Mouse (Mus musculus): ENCODE results near the gene Slc6a8.

Slc6a8 gene

DNA sequence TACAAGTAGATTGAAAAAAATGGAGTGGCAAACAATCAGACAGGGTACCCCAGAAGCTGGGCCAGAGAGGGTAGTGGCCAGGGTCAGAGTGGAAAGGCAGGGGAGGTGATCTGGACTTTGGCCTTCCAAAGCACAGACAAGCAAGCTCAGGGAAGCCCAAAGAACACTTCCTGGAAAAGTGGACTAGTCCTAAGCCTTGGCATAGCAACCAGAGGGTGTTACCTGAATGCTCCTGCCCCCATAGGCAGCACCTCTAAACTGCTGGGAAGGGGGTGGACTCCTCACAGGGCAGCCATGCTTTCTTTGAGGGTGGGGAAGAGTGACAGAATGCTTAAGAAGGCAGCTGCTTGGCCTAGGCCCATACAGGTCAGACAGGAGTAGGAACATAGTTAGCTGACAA lies 12.0 kb downstream of the Slc6a8 start:
- DNase-seq (ENCODE audit: low spot score in 2 of 2) = no peak

DNA sequence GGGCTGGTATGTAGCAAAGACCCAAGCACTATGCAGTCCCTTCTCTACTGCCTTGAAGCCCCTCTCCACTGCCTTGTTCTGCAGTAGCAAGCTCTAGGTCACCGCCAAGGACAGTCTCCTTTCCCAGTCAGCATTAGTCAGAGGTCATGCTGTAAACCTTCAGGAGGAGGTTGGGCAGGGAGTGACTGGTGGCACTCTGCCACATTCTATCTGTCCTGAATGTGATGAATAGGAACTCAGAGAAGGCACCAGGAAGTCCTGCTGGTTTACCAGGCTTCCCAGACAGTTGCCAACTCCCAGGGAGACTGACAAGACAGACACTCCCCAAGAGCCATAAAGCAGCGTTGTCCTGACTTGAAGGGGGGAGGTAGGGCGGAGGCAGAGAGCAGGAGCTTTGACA lies 12.7 kb downstream of the Slc6a8 start:
- DNase-seq (ENCODE audit: low spot score in 2 of 2) = no peak

DNA sequence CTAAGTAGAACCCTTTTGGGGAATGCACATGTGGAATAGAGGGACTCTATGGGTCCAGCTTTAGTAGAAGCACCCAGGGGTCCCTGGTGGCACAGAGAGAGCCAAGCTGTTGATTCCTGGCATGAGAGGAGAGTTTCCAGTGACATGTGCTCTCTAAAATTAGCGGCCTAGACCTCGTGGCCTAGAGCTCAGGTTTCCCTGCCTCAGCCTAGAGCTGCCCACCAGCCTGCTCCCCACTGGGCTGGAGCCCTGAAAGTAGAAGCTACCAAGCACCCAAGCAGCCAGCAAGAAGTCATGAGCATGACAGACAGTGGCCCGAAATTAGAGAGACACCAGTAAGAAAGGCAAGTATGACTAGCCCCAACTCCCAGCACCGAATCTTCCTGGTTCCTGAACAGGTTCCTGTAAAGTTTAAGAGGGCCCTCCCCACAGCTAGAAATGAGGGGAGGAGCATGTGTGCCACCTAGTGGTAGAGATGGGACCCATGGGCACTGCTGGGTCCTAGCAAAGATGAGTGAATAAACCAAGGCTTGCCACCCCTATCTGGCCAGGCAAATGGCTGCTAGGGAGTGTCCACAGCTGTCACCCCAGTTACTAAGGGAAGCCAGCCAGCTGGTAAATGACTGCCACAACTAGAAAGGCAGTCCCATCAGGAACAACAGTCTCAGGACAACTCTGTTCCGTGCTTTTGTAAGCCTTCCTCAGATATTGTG lies 18.1 kb downstream of the Slc6a8 start:
- no peak for DNase-seq (ENCODE audit: low spot score in 2 of 2)

DNA sequence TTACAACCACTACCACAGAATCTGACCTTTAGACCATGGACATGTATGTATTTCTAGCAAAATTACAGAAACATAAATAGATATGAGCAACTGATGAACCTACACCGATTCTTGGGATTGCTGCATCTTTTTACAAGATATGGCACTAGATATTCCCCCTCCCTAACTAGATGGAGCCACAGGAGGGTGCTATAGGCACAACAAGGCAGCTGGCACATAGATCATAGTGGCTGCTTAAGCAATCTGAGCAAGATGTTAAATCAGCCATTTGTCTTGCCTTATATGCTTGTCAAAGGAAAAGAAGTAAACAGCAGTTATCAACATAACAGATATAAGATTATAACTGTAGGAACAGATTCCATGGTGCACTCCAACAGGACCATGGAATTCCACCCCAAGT lies 27.5 kb downstream of the Slc6a8 start:
- DNase-seq (ENCODE audit: low spot score in 2 of 2) = no peak

DNA sequence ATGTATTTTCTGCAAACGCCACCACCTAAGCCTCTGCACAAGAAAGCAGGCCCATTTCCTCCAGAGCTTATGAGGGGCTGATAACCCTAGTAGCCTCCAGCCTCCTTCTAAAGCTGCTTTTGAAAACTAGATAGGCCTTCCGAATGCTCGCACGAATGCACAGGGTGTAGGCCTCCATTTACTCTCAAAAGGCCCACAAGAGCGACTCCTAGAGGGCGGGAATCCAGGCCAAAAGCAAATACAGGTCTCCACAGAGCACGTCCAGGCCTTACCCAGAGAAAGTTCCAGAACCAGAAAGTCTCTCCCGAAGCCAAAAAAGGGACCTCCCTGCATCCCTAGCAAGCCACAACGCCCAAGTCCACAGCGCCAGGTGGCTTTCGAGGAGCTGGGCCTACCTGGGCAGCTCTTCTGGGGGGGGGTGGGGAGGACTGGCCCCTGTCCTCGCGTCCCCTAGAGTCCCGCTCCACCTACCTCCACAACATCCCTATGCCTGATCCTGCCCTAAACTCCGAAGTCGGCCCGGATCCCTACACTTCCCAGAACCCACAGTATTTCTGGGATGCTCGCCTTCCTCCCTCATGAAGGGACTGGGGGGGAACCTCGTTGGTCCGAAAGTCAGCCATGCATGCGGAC lies 42.6 kb downstream of the Slc6a8 start:
- DNase-seq (ENCODE audit: low spot score in 2 of 2) = no peak

DNA sequence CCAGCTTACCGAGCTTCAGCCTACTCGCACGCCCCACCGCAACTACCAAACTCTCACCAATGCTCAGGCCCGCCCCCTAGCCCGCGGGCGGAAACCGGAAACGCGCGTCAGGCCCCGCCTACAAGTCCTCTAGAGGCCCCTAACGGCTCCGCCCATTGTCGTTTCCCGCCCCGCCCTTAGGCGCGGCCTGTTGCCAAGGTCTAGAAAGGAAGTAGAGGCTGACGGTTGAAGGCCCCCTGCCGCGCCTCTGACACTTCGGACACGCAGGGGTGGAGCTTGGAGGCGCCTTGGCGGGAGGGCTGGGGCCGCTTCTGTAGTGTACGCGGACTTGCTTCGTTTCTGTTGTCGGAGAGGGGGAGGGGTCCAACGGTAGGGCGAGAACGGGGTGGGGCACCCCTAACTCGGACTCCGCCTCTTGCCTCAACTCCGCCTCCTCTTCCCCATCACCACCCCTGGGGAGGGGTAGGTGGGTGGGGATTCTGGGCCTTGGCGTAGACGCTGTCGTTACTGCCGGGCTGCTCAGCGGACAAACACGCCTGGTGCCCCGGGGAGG lies 43.2 kb downstream of the Slc6a8 start, which contains the start of the genes Bcap31 and Abcd1:
Gene Bcap31 (minus strand): TSS at position 67 of the 553 bp plus-strand sequence.
Gene Abcd1 (plus strand): TSS at position 489 of the 553 bp plus-strand sequence.
- peak; percentile 82 for DNase-seq (ENCODE audit: low spot score in 2 of 2)

DNA sequence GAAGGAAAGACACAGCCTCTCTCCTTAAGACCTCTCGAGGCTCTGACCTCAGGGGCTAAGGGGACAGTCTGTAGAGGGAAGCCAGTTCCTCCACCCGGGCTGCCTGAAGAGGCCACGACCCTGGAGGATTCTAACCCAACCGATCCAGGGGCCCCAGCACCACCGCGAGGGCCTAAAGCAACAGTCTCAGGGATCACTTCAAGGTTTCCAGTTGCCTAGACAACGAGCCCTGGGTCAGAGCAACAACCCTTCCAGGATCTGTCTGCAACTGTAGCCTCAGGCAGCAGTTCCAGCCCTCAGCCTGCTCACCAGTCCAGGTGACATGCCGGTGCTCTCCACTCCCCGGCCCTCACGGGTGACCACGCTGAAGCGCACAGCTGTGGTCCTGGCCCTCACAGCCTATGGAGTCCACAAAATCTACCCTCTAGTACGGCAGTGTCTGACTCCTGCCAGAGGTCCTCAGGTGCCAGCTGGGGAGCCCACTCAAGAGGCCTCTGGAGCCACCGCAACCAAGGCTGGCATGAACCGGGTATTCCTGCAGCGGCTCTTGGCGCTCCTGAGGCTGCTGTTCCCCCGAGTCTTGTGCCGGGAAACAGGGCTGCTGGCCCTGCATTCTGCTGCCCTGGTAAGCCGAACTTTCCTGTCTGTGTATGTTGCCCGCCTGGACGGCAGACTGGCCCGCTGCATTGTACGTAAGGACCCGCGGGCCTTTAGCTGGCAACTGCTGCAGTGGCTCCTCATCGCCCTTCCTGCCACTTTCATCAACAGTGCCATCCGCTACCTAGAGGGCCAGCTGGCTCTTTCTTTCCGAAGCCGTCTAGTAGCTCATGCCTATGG lies 44.0 kb downstream of the Slc6a8 start:
- DNase-seq (ENCODE audit: low spot score in 2 of 2) = no peak

DNA sequence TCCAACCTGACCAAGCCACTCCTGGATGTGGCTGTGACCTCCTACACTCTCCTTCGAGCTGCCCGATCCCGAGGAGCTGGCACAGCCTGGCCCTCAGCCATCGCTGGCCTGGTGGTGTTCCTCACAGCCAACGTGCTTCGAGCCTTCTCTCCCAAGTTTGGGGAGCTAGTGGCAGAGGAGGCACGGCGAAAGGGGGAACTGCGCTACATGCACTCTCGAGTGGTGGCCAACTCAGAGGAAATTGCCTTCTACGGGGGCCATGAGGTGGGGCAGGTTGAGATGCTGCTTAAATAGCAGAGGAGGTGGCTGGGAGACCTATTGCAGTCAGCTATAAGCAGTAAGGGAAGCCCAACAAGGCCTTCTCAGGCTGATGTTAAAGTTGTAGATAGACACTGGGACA lies 44.7 kb downstream of the Slc6a8 start:
- DNase-seq (ENCODE audit: low spot score in 2 of 2) = no peak

DNA sequence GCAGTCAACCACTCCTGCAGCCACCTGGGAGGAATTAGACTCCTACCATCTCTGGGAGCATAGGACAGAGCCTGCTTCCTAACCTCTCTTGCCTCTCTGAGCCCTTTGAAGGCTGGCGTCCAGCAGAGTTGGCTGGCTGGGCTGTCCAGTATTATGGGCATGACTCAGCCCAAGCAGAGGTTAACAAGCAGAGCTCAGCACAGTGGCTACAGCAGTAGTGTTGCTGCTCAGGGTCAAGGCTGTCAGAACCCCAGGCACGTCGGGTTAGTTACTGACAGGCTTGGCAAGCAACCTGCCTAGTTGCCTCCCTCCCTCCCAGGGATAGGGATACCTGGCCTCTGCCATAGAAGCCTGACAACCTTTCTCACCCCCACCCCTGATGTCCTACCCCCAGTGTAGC lies 45.3 kb downstream of the Slc6a8 start:
- DNase-seq (ENCODE audit: low spot score in 2 of 2) = no peak

DNA sequence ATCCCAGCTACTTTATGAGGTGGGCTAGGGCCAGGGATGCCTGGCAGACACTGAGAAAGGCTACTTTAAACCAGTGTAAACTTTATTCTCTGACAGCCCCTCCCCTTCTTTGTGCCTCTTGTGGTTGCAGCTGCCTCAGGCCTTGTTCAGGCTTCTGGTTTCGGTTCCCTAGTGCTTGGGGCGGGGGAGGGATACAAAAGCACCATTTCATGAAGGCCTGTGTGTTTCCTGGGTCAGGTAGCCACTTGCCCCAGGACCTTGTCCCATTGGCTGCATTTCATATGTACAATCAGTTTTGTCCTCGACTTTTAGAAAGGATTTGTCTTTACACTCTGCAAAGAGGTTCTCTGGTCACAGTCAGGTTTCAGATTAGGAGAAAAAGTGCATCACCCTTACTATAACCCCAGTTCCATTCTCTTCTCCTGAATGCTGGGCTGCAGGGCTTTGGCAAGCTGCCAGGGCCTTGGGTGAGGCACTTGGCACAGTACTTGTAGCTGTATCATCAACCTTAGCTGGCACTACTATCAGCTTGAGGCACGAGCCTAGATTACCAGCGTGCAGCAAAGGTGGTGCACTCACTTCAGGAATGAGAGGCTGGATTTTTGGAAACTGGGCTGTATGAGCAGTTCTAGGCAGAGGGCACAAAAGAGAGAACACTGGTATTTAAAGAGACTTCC lies 45.9 kb downstream of the Slc6a8 start:
- no peak for DNase-seq (ENCODE audit: low spot score in 2 of 2)

DNA sequence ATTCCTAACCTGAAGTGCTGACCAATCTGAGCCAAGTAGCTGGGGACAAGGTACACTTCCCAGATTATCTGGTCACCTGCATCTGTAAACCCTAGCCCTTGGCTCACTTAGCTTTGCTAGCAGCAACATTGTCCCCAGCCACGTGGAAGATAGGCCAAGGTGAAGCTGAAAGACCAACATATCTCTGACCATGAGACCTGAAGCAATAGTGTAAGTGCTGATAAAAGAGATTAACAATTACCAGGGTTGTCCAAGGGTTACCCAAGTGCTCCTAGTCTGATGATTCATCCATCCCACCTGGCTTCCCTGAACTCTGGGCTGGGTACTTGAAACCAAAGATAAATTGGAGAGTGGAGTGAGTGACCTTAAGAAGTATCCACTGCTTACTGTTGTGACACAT lies 58.0 kb downstream of the Slc6a8 start:
- DNase-seq (ENCODE audit: low spot score in 2 of 2) = no peak

Measured in right cerebral cortex, postnatal 36 days (tissue).